Mouse (Mus musculus) forebrain, postnatal 0 days (tissue): Measurements from ENCODE around the gene Etl4. TPM values are rescaled to one million over a fixed set of nuclear protein-coding genes. Genes with fewer than 3 reads are reported as not detected.

Experiments
- ATAC-seq: fragments of 200-750 bp; cut with Nextera tagmentation; 2 replicates; pipeline ENCODE4 v1.8.0; 2017; ENCODE audit warnings: mild to moderate bottlenecking, moderate library complexity
- DNase-seq: peaks from one replicate; pipeline ENCODE4 v3.0.0-alpha.2; 2015
- H3K27ac ChIP-seq: fragments of 300-500 bp; sonication (generic); 2 replicates; pipeline ENCODE4 v1.5.1; 2014; ENCODE audit warnings: low read depth, mild to moderate bottlenecking, antibody characterized with exemption, low read length, moderate library complexity, mixed read lengths
- H3K27me3 ChIP-seq: fragments of 300-500 bp; sonication (generic); 2 replicates; pipeline ENCODE4 v1.6.1; 2014; ENCODE audit warnings: mild to moderate bottlenecking, low read length, mixed read lengths; ENCODE audit not compliant: insufficient read depth
- H3K36me3 ChIP-seq: fragments of 300-500 bp; sonication (generic); 2 replicates; pipeline ENCODE4 v1.6.1; 2014; ENCODE audit warnings: mild to moderate bottlenecking, moderate library complexity; ENCODE audit not compliant: insufficient read depth
- H3K4me1 ChIP-seq: fragments of 300-500 bp; sonication (generic); 2 replicates; pipeline ENCODE4 v1.6.1; 2014; ENCODE audit warnings: antibody characterized with exemption; ENCODE audit not compliant: insufficient read depth
- H3K4me2 ChIP-seq: fragments of 300-500 bp; sonication (generic); 2 replicates; pipeline ENCODE4 v1.6.1; 2014; ENCODE audit warnings: low read depth, mild to moderate bottlenecking, moderate library complexity
- H3K4me3 ChIP-seq: fragments of 300-500 bp; sonication (generic); 2 replicates; pipeline ENCODE4 v1.5.1; 2014; ENCODE audit warnings: low read depth, low read length, mixed read lengths
- H3K9ac ChIP-seq: fragments of 300-500 bp; sonication (generic); 2 replicates; pipeline ENCODE4 v1.6.1; 2014; ENCODE audit warnings: mild to moderate bottlenecking
- H3K9me3 ChIP-seq: fragments of 300-500 bp; sonication (generic); 2 replicates; pipeline ENCODE4 v1.6.1; 2016; ENCODE audit warnings: low read length
- CTCF ChIP-seq: sonication (generic); IDR thresholded peaks from 2 replicates; pipeline ENCODE4 v1.5.1; 2016; ENCODE audit warnings: antibody characterized with exemption, control low read depth, low read depth
- WGBS: fragments of 180-500 bp; shearing (Covaris S2); extraction: QIAGEN DNeasy Blood & Tissue Kit; methylation state at CpG from one replicate; pipeline ENCODE4 v1.1.7; 2014; 5-methylcytosine and 5-hydroxymethylcytosine counted together
- microRNA-seq, 2 experiments: library from miRNA; unstranded; fragments of <30 nt; microRNA quantifications; one replicate each; pipeline ENCODE4; 2016
- polyA plus RNA-seq: library from polyadenylated mRNA; unstranded; fragments of >200 nt; fragmentation: Nextera tagmentation; extraction: Ambion mirVana; gene quantifications from 2 replicates; pipeline ENCODE4 v1.2.1, GENCODE M21; 2015
- total RNA-seq: library from RNA; depleted of rRNA; stranded (reverse); fragments of >200 nt; gene quantifications from 2 replicates; pipeline ENCODE4 v1.2.3, GENCODE M21; 2014

Gene Etl4
- total and polyA plus RNA-seq, 2 experiments from 2014 or later = 7.2 to 13.6 TPM

DNA sequence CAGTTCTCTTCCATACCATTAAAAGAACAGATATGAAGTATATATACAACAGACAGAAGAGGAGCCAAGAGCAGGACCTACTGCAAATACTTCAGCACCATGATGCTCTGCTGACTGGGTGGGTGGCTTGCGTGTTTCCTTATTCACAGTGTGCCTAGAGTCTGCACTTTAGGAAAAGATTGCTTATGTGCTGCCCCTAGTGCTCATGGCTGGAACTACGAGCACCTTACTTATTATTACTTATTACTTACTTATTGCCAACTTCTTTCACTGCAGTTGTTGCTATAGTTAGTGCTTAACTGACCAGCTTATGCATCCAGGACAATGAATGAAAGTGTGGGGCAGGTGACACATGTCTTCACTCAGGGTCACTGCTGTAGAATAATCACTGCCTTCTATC lies 904.4 kb downstream of the Etl4 start:
- Histone ChIP-seq H3K4me1 (0 out of 2 replicates have a peak, but pooled peaks cover 2% of the 10 kb centered on the region), H3K27me3 (no peaks in the 10 kb centered on the region), H3K4me2 (no peak overlapping the region), H3K36me3 (no peaks in the 10 kb centered on the region), H3K9me3 (no peaks in the 10 kb centered on the region), H3K4me3 (no peak overlapping the region), H3K27ac (no peak overlapping the region), H3K9ac (no peak overlapping the region)
- TF ChIP-seq CTCF = peak; percentile 34; the same call in 1 of the 2 replicates
- 81% methylated on average over 2 of the region's 2 CpGs for WGBS
- no peak for DNase-seq
- no peak for ATAC-seq

DNA sequence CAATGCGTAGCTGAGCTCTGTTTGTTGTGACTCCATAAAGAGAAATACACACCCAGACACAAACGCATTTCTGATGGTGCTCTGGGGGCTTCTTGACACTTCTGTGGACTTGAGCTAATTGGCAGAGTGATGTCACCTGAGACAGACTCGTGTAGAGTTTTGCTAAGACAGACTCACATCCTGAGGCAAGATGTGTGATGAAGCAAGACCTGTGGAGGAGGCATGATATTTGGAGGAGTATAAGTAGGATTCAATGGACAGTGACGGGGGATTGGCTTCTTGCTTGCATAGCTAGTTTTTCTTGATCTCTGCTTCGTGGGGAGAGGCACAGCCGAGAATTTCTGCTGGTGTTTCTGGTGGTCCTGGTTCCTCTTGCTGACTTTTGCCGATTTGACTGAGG lies 908.6 kb downstream of the Etl4 start:
- no peak for DNase-seq
- Histone ChIP-seq H3K27ac (no peak overlapping the region), H3K4me1 (no peaks in the 10 kb centered on the region), H3K36me3 (no peaks in the 10 kb centered on the region), H3K27me3 (no peaks in the 10 kb centered on the region), H3K9ac (no peak overlapping the region), H3K4me3 (no peak overlapping the region), H3K9me3 (no peaks in the 10 kb centered on the region), H3K4me2 (no peak overlapping the region)
- WGBS = 88% methylated on average over 7 of the region's 7 CpGs
- no peak for ATAC-seq
- no peak for TF ChIP-seq CTCF

DNA sequence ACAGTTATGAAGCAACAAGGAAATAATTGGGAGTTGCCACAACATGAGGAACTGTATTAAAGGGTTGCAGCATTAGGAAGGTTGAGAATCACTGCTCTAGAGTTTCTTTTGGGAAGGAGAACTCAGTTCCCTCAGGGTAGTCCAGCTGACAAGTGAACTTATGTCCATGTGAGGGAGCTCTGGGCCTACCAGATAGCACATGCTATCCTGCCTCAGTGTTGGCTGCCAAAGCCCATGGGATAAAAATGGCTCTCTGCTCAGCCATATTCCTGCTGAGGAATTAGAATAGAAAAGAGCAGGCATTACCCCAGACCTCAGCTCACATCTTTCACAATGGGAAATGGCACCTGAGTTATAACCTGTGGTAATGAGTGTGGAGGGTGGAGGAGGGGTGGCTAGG lies 916.7 kb downstream of the Etl4 start:
- Histone ChIP-seq H3K9me3 (no peaks in the 10 kb centered on the region), H3K4me1 (no peaks in the 10 kb centered on the region), H3K4me2 (no peak overlapping the region), H3K36me3 (no peaks in the 10 kb centered on the region), H3K27me3 (no peaks in the 10 kb centered on the region), H3K27ac (no peak overlapping the region), H3K4me3 (no peak overlapping the region), H3K9ac (no peak overlapping the region)
- no peak for ATAC-seq
- DNase-seq = no peak
- TF ChIP-seq CTCF = no peak

DNA sequence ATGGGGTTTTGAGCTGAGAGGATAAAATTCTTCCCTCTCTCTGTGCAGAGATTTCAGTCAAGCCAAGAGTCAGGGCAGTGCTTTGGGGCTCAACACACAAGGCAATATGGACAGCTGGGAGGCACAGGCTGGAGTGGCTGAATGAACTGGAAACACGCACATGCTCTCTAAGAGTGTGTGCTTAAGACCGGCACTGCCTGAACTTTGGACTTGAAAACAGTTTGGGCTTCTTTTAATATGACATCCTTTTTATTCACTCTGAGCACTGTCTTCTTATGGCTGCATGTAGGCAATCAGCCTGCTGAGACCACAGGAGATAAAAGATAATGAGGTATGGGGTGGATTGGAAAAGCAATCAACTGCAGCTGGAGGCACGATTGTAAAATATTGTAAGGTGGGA lies 921.3 kb downstream of the Etl4 start:
- Histone ChIP-seq H3K36me3 (no peaks in the 10 kb centered on the region), H3K4me3 (no peak overlapping the region)

DNA sequence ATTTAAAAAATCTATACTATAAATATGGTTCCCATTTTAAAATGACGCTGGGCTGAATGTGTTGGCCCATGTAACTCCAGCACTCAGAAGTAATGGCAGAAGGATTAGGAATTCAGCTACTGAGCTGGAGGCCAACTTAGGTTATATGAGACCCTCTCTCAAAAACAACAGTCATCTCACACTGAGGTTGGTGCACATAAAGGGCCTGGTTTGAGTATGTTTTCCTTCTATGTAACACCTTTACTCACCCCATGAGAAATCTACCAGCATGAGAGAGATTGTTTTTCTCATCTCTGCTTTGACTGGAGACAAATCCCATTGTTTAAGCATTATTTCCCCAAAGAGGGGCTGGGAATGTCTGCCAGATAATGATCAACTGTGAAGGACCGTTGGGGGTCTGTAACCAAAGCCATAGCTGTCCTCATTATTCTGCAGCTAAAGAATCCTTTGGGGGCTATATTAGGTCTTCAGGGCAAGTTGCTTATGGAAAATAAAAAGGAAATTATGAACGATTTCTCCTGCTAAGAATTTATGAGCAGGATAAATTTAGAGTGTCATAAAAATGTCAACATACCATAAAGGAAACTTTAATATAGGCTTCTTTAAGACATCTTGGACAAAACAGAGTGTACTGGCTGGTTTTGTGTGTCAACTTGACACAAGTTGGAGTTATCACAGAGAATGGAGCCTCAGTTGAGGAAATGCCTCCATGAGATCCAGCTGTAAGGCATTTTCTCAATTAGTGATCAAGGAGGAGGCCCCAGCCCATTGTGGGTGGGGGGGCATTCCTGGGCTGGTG lies 922.2 kb downstream of the Etl4 start:
- no peaks in the 10 kb centered on the region for H3K27me3 ChIP-seq
- no peaks in the 10 kb centered on the region for H3K4me1 ChIP-seq
- TF ChIP-seq CTCF = no peak
- no peak for ATAC-seq
- no peak overlapping the region for H3K4me2 ChIP-seq
- DNase-seq = no peak
- H3K9ac ChIP-seq = no peak overlapping the region
- no peak overlapping the region for H3K27ac ChIP-seq
- no peak overlapping the region for H3K4me3 ChIP-seq
- 80% methylated on average over 3 of the region's 3 CpGs for WGBS
- H3K36me3 ChIP-seq = no peaks in the 10 kb centered on the region
- no peaks in the 10 kb centered on the region for H3K9me3 ChIP-seq

More for the DNA sequence above, 921.3 kb downstream of the Etl4 start:
- H3K27ac ChIP-seq = no peak overlapping the region
- DNase-seq = no peak
- no peak for ATAC-seq
- no peak for TF ChIP-seq CTCF
- no peaks in the 10 kb centered on the region for H3K4me1 ChIP-seq
- no peaks in the 10 kb centered on the region for H3K27me3 ChIP-seq
- no peak overlapping the region for H3K9ac ChIP-seq
- 87% methylated on average over 3 of the region's 3 CpGs for WGBS
- no peaks in the 10 kb centered on the region for H3K9me3 ChIP-seq
- no peak overlapping the region for H3K4me2 ChIP-seq

DNA sequence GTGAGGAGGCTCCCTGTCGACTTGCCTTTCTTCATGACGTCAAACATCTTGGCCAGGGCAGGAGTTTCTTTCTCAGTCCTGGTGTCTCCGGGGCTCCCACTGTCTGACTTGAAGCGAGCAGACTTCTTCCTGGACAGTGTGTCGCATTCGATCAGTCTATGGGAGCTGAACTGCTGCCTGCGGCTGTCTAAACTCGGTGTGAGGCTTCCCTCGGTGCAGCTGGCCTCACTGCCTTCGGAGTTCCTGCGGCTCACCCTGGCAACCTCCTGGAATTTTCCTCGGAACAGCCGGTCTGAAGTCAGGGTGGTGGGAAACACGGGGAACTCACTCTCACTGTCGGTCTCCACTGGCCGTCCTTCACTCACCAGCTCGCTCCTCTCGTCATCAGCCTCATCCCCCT lies 939.8 kb downstream of the Etl4 start:
- Histone ChIP-seq H3K27ac (no peak overlapping the region), H3K27me3 (no peaks in the 10 kb centered on the region), H3K9me3 (no peaks in the 10 kb centered on the region), H3K9ac (no peak overlapping the region), H3K4me3 (no peak overlapping the region), H3K4me1 (no peaks in the 10 kb centered on the region), H3K36me3 (peaks cover 51% of the 10 kb centered on the region), H3K4me2 (no peak overlapping the region)
- 82% methylated on average over 18 of the region's 18 CpGs for WGBS
- TF ChIP-seq CTCF = no peak
- 0 out of 2 replicates have a peak, but pooled peaks have one; percentile 25 for ATAC-seq
- DNase-seq = no peak

Small RNAs within 50 kb of the gene (microRNA-seq; reads per million reads assigned to microRNA genes)
- 0 reads per million in 2 experiments for gene Gm44457
